In genomic region chr15:85131275-85132192, GRCm38 (mm10) we compare ENCODE assay signal across 9 mouse cellular contexts. TPM values are rescaled to one million over a fixed set of nuclear protein-coding genes. Genes with fewer than 3 reads are reported as not detected.
DNase-seq lines count a peak whose midpoint lies in the region; ATAC-seq lines count a peak whose summit lies in the region.
"Had no signal": no experiment of that assay in that cellular context is flagged by ENCODE, and none has a peak within 500 bp of the region (broad histone marks: within the 10 kb centered on the region; RNA-seq: fewer than 3 reads in every experiment).

TSS of gene Smc1b (minus strand) at chr15:85131964.
TSS of gene Ribc2 (plus strand) at chr15:85132078.

- H3K9ac ChIP-seq in intestine, embryonic 16.5 days (ENCODE audit: low read depth, low read length): no peak within 1 kb of the TSS

- H3K4me3 ChIP-seq in intestine, embryonic 16.5 days (ENCODE audit: low read length): peak within 1 kb of the TSS; percentile 40

- H3K27ac ChIP-seq in intestine, embryonic 16.5 days (ENCODE audit: low read length): no peak within 1 kb of the TSS

- no peaks in the 10 kb centered on the region for H3K36me3 ChIP-seq in intestine, embryonic 16.5 days (ENCODE audit: control insufficient read depth, insufficient read depth, low read length)

- intact Hi-C loops in gastrocnemius, postnatal 14 days (cut with DNase I; ENCODE audit: low total_unique reads): no loop called here
- intact Hi-C loops in left cerebral cortex, postnatal 10 days (cut with DNase I): no loop called here

- H3K9me3 ChIP-seq in intestine, embryonic 16.5 days (ENCODE audit: control insufficient read depth, low read length): 0 out of 2 replicates have a peak, but pooled peaks cover 2% of the 10 kb centered on the region

- DNase-seq in adrenal gland, postnatal 10 days: peak; percentile 80
- peak; percentile 92 for DNase-seq in embryo, embryonic 10 days (ENCODE audit: low spot score)
- peak; percentile 74 for DNase-seq in gastrocnemius, postnatal 14 days
- peak; percentile 80 to 90 for DNase-seq in left cerebral cortex, postnatal 10 days (ENCODE audit: extremely low spot score in 1 of 2, low spot score in 2 of 2)
- DNase-seq in mesoderm, embryonic 11.5 days (ENCODE audit: low read depth, low spot score): peak; percentile 92
- peak; percentile 82 for DNase-seq in right cerebral cortex, postnatal 4 days
- no peak for DNase-seq in spleen, postnatal 14 days (ENCODE audit: low spot score in 2 of 2)

- 30% methylated on average over 56 of the region's 58 CpGs for WGBS in intestine, embryonic 16.5 days

- peaks cover 4% of the 10 kb centered on the region; the same call in 1 of the 2 replicates for H3K4me1 ChIP-seq in intestine, embryonic 16.5 days (ENCODE audit: control insufficient read depth, insufficient read depth, low read length)

- peak; percentile 48 for ATAC-seq in intestine, embryonic 16.5 days

- no peaks in the 10 kb centered on the region for H3K27me3 ChIP-seq in intestine, embryonic 16.5 days (replicated peaks; ENCODE audit: control insufficient read depth, insufficient read depth, low read length)

- peak within 1 kb of the TSS; percentile 55 for H3K4me2 ChIP-seq in intestine, embryonic 16.5 days (ENCODE audit: low read depth, low read length)

RNA-seq across cellular contexts. Expression of gene Smc1b, which starts in this region (rescaled TPM):
- total RNA-seq in adrenal gland, postnatal 10 days (2021): under 1 TPM; 0.27 to 0.33 TPM
- not detected for total RNA-seq in gastrocnemius, postnatal 14 days (2021)
- polyA plus RNA-seq in intestine, embryonic 16.5 days (2015; fragmentation: Nextera tagmentation; extraction: Ambion mirVana): 0.13 and 0.17 TPM in 2 replicates
- not detected for total RNA-seq in left cerebral cortex, postnatal 10 days (2021)
- total RNA-seq: adrenal gland, adult 18-20 months had no signal

RNA-seq across cellular contexts. Expression of gene Ribc2, which starts in this region (rescaled TPM):
- total RNA-seq in adrenal gland, postnatal 10 days (2021): not detected
- total RNA-seq in gastrocnemius, postnatal 14 days (2021): not detected
- polyA plus RNA-seq in intestine, embryonic 16.5 days (2015; fragmentation: Nextera tagmentation; extraction: Ambion mirVana): 0.12 TPM in 1 of 2 replicates, not detected in the other
- not detected for total RNA-seq in left cerebral cortex, postnatal 10 days (2021)
- total RNA-seq: adrenal gland, adult 18-20 months had no signal

Comparison
In these comparisons a context has a peak if more than half of its experiments do, and no peak if none do; other contexts are left out.
1. Peak in DNase-seq in adrenal gland, postnatal 10 days; RNA of the genes that start here not detected or under 1 TPM.
2. Peak in DNase-seq in gastrocnemius, postnatal 14 days; RNA of the genes that start here not detected or under 1 TPM.
3. Peak in ATAC-seq, H3K4me3 ChIP-seq and H3K4me2 ChIP-seq in intestine, embryonic 16.5 days; RNA of the genes that start here not detected or under 1 TPM.
4. Peak in DNase-seq in left cerebral cortex, postnatal 10 days; RNA of the genes that start here not detected or under 1 TPM.
5. DNase-seq: peak in embryo, embryonic 10 days (single experiment), mesoderm, embryonic 11.5 days (single experiment) and right cerebral cortex, postnatal 4 days (single experiment); none in spleen, postnatal 14 days (0 of 2).